Mouse (Mus musculus) hindbrain, embryonic 10.5 days (tissue): ENCODE measurements around the gene Celf2. TPM values are rescaled to one million over a fixed set of nuclear protein-coding genes. Genes with fewer than 3 reads are reported as not detected.

ENCODE experiments used
- DNase-seq: peaks from one replicate; pipeline ENCODE4 v3.0.0-alpha.2; 2017; ENCODE audit warnings: low spot score
- H3K27ac ChIP-seq: fragments of 300-500 bp; sonication (generic); 2 replicates; pipeline ENCODE4 v1.5.1; 2016; ENCODE audit warnings: mild to moderate bottlenecking, moderate library complexity
- H3K27me3 ChIP-seq: fragments of 300-500 bp; sonication (generic); 2 replicates; pipeline ENCODE4 v1.6.1; 2016; ENCODE audit warnings: mild to moderate bottlenecking; ENCODE audit not compliant: poor library complexity, insufficient read depth, severe bottlenecking
- H3K36me3 ChIP-seq: fragments of 300-500 bp; sonication (generic); 2 replicates; pipeline ENCODE4 v1.6.1; 2016; ENCODE audit warnings: mild to moderate bottlenecking, moderate library complexity
- H3K4me1 ChIP-seq: fragments of 300-500 bp; sonication (generic); replicated peaks from 2 replicates; pipeline ENCODE4 v1.6.1; 2016; ENCODE audit warnings: mild to moderate bottlenecking
- H3K4me3 ChIP-seq: fragments of 300-500 bp; sonication (generic); 2 replicates; pipeline ENCODE4 v1.5.1; 2016; ENCODE audit warnings: mild to moderate bottlenecking, moderate library complexity
- H3K9me3 ChIP-seq: fragments of 300-500 bp; sonication (generic); 2 replicates; pipeline ENCODE4 v1.6.1; 2016; ENCODE audit warnings: mild to moderate bottlenecking, moderate library complexity
- WGBS: fragments of 180-500 bp; shearing (Covaris S2); methylation state at CpG from one replicate; pipeline ENCODE4 v1.1.7; 2016; 5-methylcytosine and 5-hydroxymethylcytosine counted together
- polyA plus RNA-seq: library from polyadenylated mRNA; unstranded; fragments of >200 nt; fragmentation: Nextera tagmentation; extraction: Ambion mirVana; gene quantifications from 2 replicates; pipeline ENCODE4 v1.2.1, GENCODE M21; 2016

Celf2 gene
- polyA plus RNA-seq, 1 experiment from 2014 or later = 66.8 TPM

DNA sequence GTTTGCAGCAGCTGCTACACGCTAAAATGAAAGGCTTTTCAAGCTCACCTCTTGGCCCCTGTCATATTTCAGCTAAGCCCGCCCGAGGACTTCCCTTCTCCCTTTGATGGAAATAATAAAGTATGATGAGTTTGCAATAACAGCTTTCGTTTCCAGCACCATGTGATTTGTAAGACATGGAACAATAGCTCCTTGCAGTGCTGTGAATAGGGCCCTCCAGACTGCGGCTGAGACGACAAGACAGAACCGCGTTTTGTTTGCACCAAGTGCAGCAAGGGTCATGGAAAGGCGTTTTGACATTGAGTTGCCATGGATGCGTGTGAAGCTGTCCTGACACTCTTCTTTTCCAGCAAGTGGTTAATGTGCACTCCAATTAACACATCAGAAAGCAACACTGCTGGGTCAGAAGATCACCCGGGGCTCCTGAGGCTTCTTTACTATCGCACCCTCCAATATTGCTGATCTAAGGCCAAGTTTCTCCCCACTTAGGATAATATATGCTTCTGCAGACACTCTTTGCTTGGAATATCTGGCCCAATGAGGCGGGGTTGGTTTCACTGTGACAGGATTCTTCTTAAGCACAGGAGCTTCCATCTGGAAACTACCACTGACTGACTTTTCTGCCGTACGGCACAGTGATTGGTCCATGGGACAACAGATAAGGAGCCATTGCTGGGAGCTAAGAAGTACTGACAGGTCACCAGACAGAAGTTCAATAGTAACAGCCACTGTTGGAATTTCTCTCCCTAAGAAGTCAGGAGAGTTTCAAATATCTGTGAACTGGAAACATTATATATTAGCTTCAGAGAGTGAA, 301.5 kb downstream of the Celf2 start:
- Histone ChIP-seq H3K4me1 (peaks cover 14% of the 10 kb centered on the region), H3K27ac (no peak overlapping the region), H3K36me3 (no peaks in the 10 kb centered on the region), H3K9me3 (no peaks in the 10 kb centered on the region), H3K27me3 (0 out of 2 replicates have a peak, but pooled peaks cover 5% of the 10 kb centered on the region), H3K4me3 (no peak overlapping the region)
- WGBS = 39% methylated on average over 15 of the region's 15 CpGs
- DNase-seq = peak; percentile 70

DNA sequence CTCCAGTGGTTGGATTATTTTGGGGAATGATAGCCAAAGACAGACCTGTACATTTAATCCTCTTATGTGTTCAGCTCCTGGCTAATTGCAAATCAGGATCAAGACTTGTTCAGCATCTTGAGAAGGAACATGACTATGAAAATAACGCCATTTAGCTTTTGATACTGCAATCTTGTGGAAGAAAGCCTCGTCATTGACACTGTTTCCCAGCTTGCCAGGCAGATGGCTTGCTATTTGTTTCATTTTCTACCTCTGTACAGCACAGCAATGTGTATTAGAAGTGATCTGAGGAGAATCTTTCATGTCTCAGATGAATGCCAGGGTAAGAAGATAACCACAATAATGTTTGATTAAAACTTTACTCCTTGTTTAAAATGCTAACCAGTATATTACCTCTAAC, 315.9 kb downstream of the Celf2 start:
- H3K27ac ChIP-seq = no peak overlapping the region
- no peaks in the 10 kb centered on the region for H3K9me3 ChIP-seq
- no peak overlapping the region for H3K4me3 ChIP-seq
- no peaks in the 10 kb centered on the region for H3K36me3 ChIP-seq
- H3K27me3 ChIP-seq = no peaks in the 10 kb centered on the region
- no peak for DNase-seq
- H3K4me1 ChIP-seq = no peaks in the 10 kb centered on the region
- 90% methylated on average over 2 of the region's 2 CpGs for WGBS

DNA sequence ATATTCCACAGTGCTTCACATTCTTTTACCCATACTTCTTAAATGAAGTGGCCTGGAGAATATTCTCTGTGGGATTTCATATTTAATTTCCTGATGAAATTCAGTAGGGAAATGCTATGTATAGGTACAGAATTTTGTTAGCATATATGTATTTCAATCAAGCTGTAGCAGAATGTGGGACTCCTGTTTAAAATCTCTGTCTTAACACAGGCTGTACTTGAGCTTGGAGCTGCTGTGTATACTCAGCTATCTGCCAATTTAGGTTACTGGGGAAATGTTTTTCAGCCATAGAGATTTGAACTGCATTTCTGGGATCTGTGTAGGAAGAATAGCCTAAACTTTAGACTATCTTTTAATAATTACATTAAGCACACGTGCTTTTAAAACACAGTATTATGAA, 330.2 kb downstream of the Celf2 start:
- no peak for DNase-seq
- no peaks in the 10 kb centered on the region for H3K4me1 ChIP-seq
- no peaks in the 10 kb centered on the region for H3K9me3 ChIP-seq
- no peaks in the 10 kb centered on the region for H3K36me3 ChIP-seq
- WGBS = 82% methylated on average over 1 of the region's 1 CpGs
- no peak overlapping the region for H3K27ac ChIP-seq
- no peak overlapping the region for H3K4me3 ChIP-seq
- no peaks in the 10 kb centered on the region; the same call in 1 of the 2 replicates for H3K27me3 ChIP-seq

DNA sequence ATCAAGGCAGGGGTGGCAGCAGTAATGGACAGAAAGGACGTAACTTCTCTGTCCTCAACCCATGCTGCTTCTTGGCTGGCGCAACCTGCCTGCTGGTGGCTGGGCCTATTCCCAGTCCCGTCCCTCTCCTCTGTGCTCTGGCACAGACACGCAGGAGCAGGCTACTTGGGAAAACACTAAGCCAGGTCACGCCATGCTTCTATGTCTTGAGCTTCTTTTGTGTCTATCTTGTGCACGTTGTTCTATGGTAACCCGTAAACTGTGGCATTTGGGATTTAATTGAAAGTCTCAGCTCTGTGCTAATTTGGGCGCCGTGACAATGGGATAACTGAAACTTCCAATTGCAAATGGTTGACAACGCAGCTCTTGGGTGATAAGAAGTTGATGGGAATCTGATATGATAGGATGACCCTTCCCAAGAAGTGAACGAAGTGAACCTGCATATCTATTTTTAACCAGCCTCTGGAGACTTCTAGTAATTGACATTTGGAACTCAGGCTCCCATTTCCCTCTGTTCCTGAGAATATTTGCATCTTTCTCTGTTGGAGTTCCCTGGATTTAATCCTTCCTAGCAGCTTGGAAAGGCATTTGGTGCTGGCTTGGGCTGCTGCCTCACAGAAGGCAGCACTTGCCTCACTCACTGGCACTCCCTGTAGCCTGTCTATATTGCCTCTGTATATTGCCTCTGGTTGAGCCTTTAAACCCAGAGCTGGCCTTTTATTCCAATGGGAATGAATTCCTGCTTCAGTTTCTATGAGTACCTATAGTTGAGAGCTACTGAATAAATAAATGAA, 335.9 kb downstream of the Celf2 start:
- Histone ChIP-seq H3K9me3 (no peaks in the 10 kb centered on the region), H3K27ac (no peak overlapping the region), H3K27me3 (peaks cover 13% of the 10 kb centered on the region; the same call in 1 of the 2 replicates), H3K4me1 (0 out of 2 replicates have a peak, but pooled peaks cover 4% of the 10 kb centered on the region), H3K36me3 (no peaks in the 10 kb centered on the region), H3K4me3 (no peak overlapping the region)
- 86% methylated on average over 11 of the region's 11 CpGs for WGBS
- DNase-seq = no peak

DNA sequence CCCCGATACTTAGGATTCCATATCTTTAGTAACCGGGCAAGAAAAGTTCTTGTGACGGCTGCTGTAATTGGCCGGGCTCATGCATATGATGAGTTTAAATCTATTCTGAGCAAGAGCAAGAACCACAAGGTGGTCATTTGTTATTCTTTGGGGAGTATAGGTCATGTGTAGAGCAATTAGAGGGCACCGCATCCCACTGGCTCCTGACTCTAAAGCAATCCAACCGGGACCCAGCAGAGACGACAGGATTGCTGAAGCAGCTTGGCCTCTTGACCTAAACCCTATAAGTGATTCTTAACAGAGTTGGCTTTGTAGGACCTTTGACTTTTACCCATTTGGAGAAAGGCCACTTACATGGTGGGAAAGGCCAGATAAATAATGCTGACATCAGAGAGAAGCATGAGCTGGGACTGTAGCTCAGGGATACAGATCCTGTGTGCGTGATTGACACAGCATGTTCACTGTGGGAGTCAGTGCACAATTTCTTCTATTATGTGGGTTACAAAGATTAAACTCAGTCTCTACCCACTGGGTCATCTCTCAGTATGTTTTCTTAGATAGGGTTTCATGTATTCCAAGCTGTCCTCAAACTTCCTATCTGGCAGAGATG, 338.2 kb downstream of the Celf2 start:
- Histone ChIP-seq H3K4me3 (no peak overlapping the region), H3K36me3 (no peaks in the 10 kb centered on the region), H3K9me3 (no peaks in the 10 kb centered on the region), H3K27ac (no peak overlapping the region), H3K4me1 (0 out of 2 replicates have a peak, but pooled peaks cover 4% of the 10 kb centered on the region), H3K27me3 (peaks cover 22% of the 10 kb centered on the region; the same call in 1 of the 2 replicates)
- peak; percentile 42 for DNase-seq
- WGBS = 38% methylated on average over 8 of the region's 8 CpGs

DNA sequence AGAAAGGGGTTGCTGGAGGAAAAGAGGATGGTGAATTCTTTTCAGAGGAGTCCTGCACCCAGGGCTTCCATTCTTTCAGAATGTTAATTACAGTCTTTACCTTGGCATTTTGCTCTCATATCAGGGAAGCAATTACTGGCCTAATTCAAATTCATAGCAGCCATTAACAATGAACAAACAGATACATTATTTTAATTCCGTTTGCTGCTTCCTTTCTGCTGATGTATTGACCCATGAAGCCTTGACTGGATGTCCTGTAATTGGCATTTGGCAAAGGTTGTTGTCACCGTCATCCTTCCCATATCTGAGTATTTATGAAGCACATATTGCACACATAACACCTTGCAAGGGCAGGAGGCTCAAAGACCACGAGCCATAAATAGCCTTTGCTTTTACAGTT, 343.6 kb downstream of the Celf2 start:
- WGBS = 88% methylated on average over 3 of the region's 3 CpGs
- H3K36me3 ChIP-seq = no peaks in the 10 kb centered on the region
- peaks cover 17% of the 10 kb centered on the region; the same call in 1 of the 2 replicates for H3K27me3 ChIP-seq
- no peak for DNase-seq
- H3K27ac ChIP-seq = no peak overlapping the region
- H3K4me3 ChIP-seq = no peak overlapping the region
- 0 out of 2 replicates have a peak, but pooled peaks cover under 1% of the 10 kb centered on the region for H3K4me1 ChIP-seq
- no peaks in the 10 kb centered on the region for H3K9me3 ChIP-seq

DNA sequence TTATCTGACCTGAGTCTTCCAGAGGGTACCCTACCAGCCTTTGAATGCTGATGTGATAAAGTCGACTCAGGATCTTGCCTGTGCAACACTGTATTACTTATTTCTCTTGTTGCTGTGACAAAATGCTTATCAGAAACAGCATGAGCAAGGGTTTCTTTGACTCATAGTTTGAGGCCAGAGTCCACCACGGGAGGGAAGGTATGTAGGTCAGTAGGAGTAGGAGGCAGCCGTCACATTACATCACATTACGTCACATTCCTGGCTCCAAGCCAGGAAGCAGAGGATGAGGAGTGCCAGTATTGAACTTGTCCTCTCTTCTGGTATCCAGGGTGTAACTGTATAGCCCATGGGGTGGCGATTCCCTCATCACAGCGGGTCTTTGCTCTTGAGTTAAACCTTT, 349.3 kb downstream of the Celf2 start:
- Histone ChIP-seq H3K27ac (no peak overlapping the region), H3K4me3 (no peak overlapping the region), H3K9me3 (no peaks in the 10 kb centered on the region), H3K27me3 (no peaks in the 10 kb centered on the region), H3K4me1 (no peaks in the 10 kb centered on the region), H3K36me3 (no peaks in the 10 kb centered on the region)
- DNase-seq = no peak
- WGBS = 81% methylated on average over 6 of the region's 6 CpGs

DNA sequence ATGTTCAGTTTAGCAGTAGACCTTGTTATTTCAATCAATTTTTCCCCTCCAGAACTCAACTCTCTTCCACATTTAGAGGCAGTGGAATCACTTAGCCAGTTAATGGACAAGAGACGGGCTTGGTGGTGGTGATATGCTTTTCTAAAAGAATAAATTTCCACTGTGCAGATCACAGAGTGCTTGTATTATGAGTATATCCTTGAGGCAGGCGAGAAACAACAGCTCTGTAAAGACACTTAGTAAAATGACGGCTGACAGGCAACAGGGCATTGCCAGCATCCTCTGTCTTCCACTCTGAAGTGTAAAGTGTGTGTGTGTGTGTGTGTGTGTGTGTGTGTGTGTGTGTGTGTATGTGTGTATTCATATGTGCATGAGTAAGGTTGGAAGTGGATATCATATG, 362.1 kb downstream of the Celf2 start:
- H3K36me3 ChIP-seq = no peaks in the 10 kb centered on the region
- H3K27ac ChIP-seq = no peak overlapping the region
- no peaks in the 10 kb centered on the region for H3K27me3 ChIP-seq
- H3K4me1 ChIP-seq = no peaks in the 10 kb centered on the region
- no peak overlapping the region for H3K4me3 ChIP-seq
- H3K9me3 ChIP-seq = no peaks in the 10 kb centered on the region
- WGBS = 81% methylated on average over 3 of the region's 3 CpGs
- DNase-seq = no peak

DNA sequence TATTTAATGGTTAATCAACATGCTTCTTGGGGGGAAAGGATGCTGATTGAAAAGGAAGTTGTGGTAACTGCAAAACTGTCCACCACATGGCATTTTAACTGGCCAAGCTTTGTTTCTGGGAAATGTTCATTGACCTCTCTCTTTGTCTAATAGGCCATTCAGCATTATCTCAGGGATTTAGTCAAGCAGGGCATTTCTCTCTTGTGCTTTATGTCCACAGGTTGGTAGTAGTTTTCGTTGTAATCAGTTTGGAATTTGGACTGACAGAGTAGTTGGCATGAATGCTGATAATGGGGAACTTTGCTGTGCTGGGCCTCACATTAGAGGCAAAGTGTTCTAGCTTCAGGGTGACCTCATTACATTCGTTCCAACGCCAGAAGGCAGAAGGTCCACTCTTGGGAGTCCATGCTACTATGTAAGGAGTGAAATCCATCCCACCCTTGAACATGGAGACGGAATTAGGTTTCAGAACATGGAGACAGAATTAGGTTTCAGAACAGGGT, 363.8 kb downstream of the Celf2 start:
- H3K9me3 ChIP-seq = no peaks in the 10 kb centered on the region
- DNase-seq = no peak
- H3K27ac ChIP-seq = no peak overlapping the region
- WGBS = 91% methylated on average over 4 of the region's 4 CpGs
- H3K36me3 ChIP-seq = no peaks in the 10 kb centered on the region
- H3K4me3 ChIP-seq = no peak overlapping the region
- no peaks in the 10 kb centered on the region for H3K4me1 ChIP-seq
- H3K27me3 ChIP-seq = no peaks in the 10 kb centered on the region

DNA sequence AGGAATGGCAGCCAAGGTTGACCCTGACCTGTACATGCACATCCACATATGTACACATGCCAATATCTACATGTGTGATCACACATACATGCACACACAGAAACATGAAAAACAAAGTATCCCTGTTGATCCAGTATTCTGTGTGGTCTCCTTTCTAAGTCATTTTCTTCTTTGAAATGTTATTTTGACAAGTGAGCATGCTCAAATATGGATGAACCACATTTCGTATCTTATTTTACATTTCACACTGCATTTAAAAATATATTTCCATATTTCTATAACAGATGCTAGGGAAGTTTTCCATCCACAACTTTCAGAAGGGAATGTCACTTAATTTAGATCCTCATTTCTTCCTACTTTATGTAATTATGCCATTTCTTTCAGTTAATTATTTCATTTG, 364.5 kb downstream of the Celf2 start:
- 89% methylated on average over 1 of the region's 1 CpGs for WGBS
- H3K27ac ChIP-seq = no peak overlapping the region
- H3K27me3 ChIP-seq = no peaks in the 10 kb centered on the region
- no peak overlapping the region for H3K4me3 ChIP-seq
- H3K36me3 ChIP-seq = no peaks in the 10 kb centered on the region
- no peak for DNase-seq
- H3K4me1 ChIP-seq = no peaks in the 10 kb centered on the region
- H3K9me3 ChIP-seq = no peaks in the 10 kb centered on the region

DNA sequence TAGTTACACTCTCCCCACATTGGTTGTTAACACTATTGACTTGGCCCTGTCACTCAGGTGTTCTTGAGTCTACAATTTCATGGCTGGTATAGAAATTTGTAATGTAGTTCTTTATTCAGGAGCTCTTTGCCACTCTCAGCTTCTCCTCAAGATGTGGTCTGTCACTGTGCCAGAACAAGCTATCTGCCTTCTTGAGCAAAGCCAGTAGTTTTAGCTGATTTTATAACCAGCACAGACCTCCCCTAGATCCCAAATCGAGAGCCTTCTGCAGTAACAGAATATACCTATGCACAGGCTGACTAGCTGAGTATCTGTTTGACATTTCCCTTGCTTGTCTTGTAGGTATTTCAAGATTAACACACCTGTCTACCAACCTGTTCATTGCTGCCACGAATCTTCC, 386.0 kb downstream of the Celf2 start:
- 85% methylated on average over 2 of the region's 2 CpGs for WGBS
- H3K9me3 ChIP-seq = no peaks in the 10 kb centered on the region
- no peak overlapping the region for H3K27ac ChIP-seq
- peaks cover 15% of the 10 kb centered on the region for H3K4me1 ChIP-seq
- no peaks in the 10 kb centered on the region for H3K36me3 ChIP-seq
- H3K27me3 ChIP-seq = no peaks in the 10 kb centered on the region
- no peak overlapping the region for H3K4me3 ChIP-seq
- no peak for DNase-seq

DNA sequence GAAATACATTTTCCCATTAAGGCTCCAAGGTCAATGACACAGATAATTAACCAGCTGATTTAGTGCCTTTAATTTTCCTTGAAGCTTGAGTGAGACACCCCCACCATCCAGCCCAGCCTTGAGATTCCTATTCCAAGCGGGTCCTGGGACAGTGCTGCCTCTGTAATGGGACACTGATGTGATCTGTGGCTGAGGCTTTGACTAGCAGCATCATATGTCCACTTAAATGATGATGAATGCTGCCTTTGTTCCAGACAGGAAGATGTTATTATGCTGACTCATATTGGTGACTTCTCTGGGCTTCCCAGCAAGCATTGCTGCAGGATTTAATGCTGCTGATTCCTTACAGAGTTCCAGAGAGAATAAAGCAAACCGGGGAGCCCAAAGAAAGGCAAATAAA, 393.6 kb downstream of the Celf2 start:
- DNase-seq = peak; percentile 9
- H3K36me3 ChIP-seq = no peaks in the 10 kb centered on the region
- peak overlapping the region; percentile 45 for H3K27ac ChIP-seq
- no peaks in the 10 kb centered on the region for H3K9me3 ChIP-seq
- no peak overlapping the region for H3K4me3 ChIP-seq
- peaks cover 24% of the 10 kb centered on the region for H3K4me1 ChIP-seq
- H3K27me3 ChIP-seq = no peaks in the 10 kb centered on the region
- WGBS = 17% methylated on average over 2 of the region's 2 CpGs
